Mouse (Mus musculus): Measurements from ENCODE around the gene Zmynd8. TPM values are rescaled to one million over a fixed set of nuclear protein-coding genes. Genes with fewer than 3 reads are reported as not detected.

Gene Zmynd8
- polyA plus RNA-seq, 1 experiment: 237 TPM

DNA sequence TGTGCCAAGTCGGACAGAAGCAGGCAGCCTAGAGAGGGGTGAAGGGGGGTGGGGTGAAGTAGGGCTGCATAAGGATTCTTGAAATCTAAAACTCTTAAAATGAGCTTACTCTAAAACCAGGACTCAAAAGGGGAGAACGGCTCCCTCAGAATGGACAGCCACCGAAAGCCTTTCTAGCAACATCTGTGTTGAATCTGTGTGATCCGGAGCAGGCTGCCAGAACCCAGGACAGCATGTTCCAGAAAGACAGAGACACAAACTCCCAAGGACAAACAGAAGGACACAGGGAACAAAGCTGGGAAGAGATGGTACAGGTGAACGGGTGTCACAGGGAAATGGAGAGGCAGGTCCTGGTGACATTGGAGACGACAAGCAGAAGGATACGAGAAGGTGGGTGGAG lies 25.6 kb downstream of the Zmynd8 start:
- H3K27ac ChIP-seq (ENCODE audit: insufficient read depth, low read length): peak overlapping the region; percentile 78

DNA sequence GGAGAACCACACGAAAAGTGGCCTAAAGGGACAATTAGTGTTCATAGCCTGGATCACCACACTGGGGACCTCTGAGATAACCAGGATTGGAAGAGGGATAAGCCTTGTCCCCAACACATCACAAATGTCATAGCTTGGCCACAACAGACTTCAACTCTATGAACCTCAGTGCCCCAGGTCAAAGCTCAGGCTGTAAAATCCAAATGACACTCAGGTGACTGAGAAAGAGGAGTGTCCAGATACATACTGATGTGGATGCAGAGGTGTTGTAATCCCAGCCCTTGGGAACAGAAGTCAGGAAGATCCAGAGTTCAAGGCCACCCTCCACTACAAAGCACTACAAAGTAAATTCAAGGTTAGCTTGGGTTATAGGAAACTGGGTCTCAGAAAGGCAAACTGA lies 29.6 kb downstream of the Zmynd8 start:
- Histone ChIP-seq H3K4me3 (ENCODE audit: low read depth, low read length) (no peak overlapping the region), H3K9me3 (replicated peaks; ENCODE audit: control insufficient read depth, insufficient read depth, low read length, poor library complexity, severe bottlenecking) (no peaks in the 10 kb centered on the region), H3K4me1 (ENCODE audit: control insufficient read depth, insufficient read depth, low read length) (peaks cover 12% of the 10 kb centered on the region), H3K9ac (ENCODE audit: low read depth, poor library complexity, severe bottlenecking) (no peak overlapping the region), H3K36me3 (ENCODE audit: control insufficient read depth, insufficient read depth, low read length, poor library complexity, severe bottlenecking) (peaks cover 4% of the 10 kb centered on the region; the same call in 1 of the 2 replicates), H3K27me3 (ENCODE audit: control insufficient read depth, insufficient read depth, low read length, poor library complexity, severe bottlenecking) (no peaks in the 10 kb centered on the region), H3K27ac (ENCODE audit: insufficient read depth, low read length) (peak overlapping the region; percentile 72)
- TF ChIP-seq CTCF (IDR thresholded peaks at IDR 0.05; ENCODE audit: low read depth, low read length): no peak
- no peak for TF ChIP-seq EP300 (IDR thresholded peaks at IDR 0.05; ENCODE audit: insufficient read depth, low read depth, low read length)
- TF ChIP-seq POLR2A (IDR thresholded peaks at IDR 0.05; ENCODE audit: insufficient read depth, low read length): no peak

More for the DNA sequence above, 25.6 kb downstream of the Zmynd8 start:
- no peak overlapping the region for H3K9ac ChIP-seq (ENCODE audit: low read depth, poor library complexity, severe bottlenecking)
- peaks cover 22% of the 10 kb centered on the region for H3K4me1 ChIP-seq (ENCODE audit: control insufficient read depth, insufficient read depth, low read length)
- no peak overlapping the region for H3K4me3 ChIP-seq (ENCODE audit: low read depth, low read length)
- H3K36me3 ChIP-seq (ENCODE audit: control insufficient read depth, insufficient read depth, low read length, poor library complexity, severe bottlenecking): peaks cover 4% of the 10 kb centered on the region; the same call in 1 of the 2 replicates
- H3K9me3 ChIP-seq (replicated peaks; ENCODE audit: control insufficient read depth, insufficient read depth, low read length, poor library complexity, severe bottlenecking): no peaks in the 10 kb centered on the region
- no peaks in the 10 kb centered on the region for H3K27me3 ChIP-seq (ENCODE audit: control insufficient read depth, insufficient read depth, low read length, poor library complexity, severe bottlenecking)
- TF ChIP-seq EP300 (IDR thresholded peaks at IDR 0.05; ENCODE audit: insufficient read depth, low read depth, low read length) (no peak), CTCF (IDR thresholded peaks at IDR 0.05; ENCODE audit: low read depth, low read length) (no peak), POLR2A (IDR thresholded peaks at IDR 0.05; ENCODE audit: insufficient read depth, low read length) (no peak)

DNA sequence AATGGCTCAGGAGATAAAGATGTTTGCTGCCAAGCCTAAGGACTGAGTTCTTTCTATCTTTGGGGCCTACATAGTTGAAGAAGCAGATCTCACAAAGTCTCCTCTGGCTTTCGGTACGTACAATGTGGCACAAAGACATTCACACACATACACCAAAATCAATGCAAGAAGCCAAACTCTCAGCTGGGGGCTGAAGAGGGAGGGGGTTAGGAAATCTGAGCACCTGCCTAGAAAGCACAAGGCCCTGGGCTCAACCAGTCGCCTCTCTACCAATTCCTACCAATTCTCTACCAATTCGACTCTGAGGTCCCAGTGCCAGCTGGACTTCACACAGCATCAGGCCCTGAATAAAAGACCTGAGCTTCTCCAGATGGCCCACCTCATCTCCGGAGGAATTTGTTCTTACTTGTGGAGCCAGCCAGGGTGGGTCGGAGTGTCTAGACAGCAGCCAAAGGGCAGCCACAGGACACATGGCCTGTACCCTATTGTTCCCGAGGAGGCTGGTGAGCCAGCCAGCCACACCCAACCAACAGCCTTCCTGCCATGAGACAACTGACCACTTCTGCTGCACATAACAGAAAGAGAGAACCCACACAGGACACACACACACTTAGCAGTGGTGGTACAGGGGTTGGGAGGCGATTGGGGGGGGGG lies 30.2 kb downstream of the Zmynd8 start:
- peaks cover 9% of the 10 kb centered on the region for H3K4me1 ChIP-seq (ENCODE audit: control insufficient read depth, insufficient read depth, low read length)
- H3K4me3 ChIP-seq (ENCODE audit: low read depth, low read length): no peak overlapping the region
- H3K9ac ChIP-seq (ENCODE audit: low read depth, poor library complexity, severe bottlenecking): no peak overlapping the region

DNA sequence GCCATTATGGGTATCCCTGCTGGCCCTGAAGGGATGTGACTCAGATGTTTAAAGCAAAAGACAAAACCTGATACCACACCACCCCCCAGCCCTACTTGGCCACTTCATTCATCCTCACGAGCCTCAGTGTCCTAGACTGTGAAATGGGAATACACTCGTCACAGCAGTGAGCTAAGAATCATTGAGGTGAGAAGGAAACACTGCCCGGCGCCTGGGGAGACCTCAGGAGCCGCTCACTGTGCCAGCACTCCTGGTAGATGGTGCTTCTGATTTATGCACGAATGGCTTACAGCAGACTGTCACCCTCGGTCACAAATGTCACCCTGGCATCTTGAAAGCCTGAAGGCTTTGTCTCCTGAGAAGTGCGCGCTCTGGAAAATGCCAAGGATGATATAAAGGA lies 31.3 kb downstream of the Zmynd8 start:
- Histone ChIP-seq H3K27me3 (ENCODE audit: control insufficient read depth, insufficient read depth, low read length, poor library complexity, severe bottlenecking) (no peaks in the 10 kb centered on the region), H3K4me1 (ENCODE audit: control insufficient read depth, insufficient read depth, low read length) (peaks cover 5% of the 10 kb centered on the region), H3K4me3 (ENCODE audit: low read depth, low read length) (no peak overlapping the region), H3K9me3 (replicated peaks; ENCODE audit: control insufficient read depth, insufficient read depth, low read length, poor library complexity, severe bottlenecking) (no peaks in the 10 kb centered on the region), H3K27ac (ENCODE audit: insufficient read depth, low read length) (0 out of 2 replicates have a peak overlapping the region, but pooled peaks have one; percentile 73), H3K9ac (ENCODE audit: low read depth, poor library complexity, severe bottlenecking) (no peak overlapping the region), H3K36me3 (ENCODE audit: control insufficient read depth, insufficient read depth, low read length, poor library complexity, severe bottlenecking) (peaks cover 4% of the 10 kb centered on the region; the same call in 1 of the 2 replicates)
- no peak for TF ChIP-seq EP300 (IDR thresholded peaks at IDR 0.05; ENCODE audit: insufficient read depth, low read depth, low read length)
- no peak for TF ChIP-seq POLR2A (IDR thresholded peaks at IDR 0.05; ENCODE audit: insufficient read depth, low read length)
- TF ChIP-seq CTCF (IDR thresholded peaks at IDR 0.05; ENCODE audit: low read depth, low read length): no peak

More for the DNA sequence above, 30.2 kb downstream of the Zmynd8 start:
- Histone ChIP-seq H3K27ac (ENCODE audit: insufficient read depth, low read length) (peak overlapping the region; percentile 73), H3K36me3 (ENCODE audit: control insufficient read depth, insufficient read depth, low read length, poor library complexity, severe bottlenecking) (peaks cover 4% of the 10 kb centered on the region; the same call in 1 of the 2 replicates), H3K9me3 (replicated peaks; ENCODE audit: control insufficient read depth, insufficient read depth, low read length, poor library complexity, severe bottlenecking) (no peaks in the 10 kb centered on the region), H3K27me3 (ENCODE audit: control insufficient read depth, insufficient read depth, low read length, poor library complexity, severe bottlenecking) (no peaks in the 10 kb centered on the region)
- TF ChIP-seq POLR2A (IDR thresholded peaks at IDR 0.05; ENCODE audit: insufficient read depth, low read length): no peak
- TF ChIP-seq EP300 (IDR thresholded peaks at IDR 0.05; ENCODE audit: insufficient read depth, low read depth, low read length): peak; percentile 92
- TF ChIP-seq CTCF (IDR thresholded peaks at IDR 0.05; ENCODE audit: low read depth, low read length): no peak

DNA sequence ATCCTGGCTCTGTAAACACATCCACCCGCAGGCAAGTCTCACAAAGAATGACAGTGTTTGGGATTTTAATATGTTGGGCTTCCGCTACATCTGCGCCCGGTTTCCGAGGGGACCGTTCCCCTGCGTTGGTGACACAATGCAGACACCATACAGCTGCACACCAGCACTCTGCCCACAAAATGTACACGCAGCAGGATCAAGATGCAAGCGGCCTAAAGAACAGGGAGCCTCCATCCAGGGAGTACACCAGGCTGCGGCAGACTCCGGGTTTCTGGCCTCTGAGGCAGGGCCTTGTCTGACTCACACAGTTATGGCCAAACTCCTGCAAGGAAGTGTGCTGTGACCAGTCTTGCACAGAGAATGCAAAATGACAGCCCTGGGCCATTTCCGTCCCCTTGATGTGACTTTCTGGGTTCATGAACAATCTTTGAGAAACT lies 31.8 kb downstream of the Zmynd8 start:
- Histone ChIP-seq H3K27me3 (ENCODE audit: control insufficient read depth, insufficient read depth, low read length, poor library complexity, severe bottlenecking) (no peaks in the 10 kb centered on the region), H3K36me3 (ENCODE audit: control insufficient read depth, insufficient read depth, low read length, poor library complexity, severe bottlenecking) (peaks cover 4% of the 10 kb centered on the region; the same call in 1 of the 2 replicates), H3K27ac (ENCODE audit: insufficient read depth, low read length) (peak overlapping the region; percentile 55; the same call in 1 of the 2 replicates), H3K4me3 (ENCODE audit: low read depth, low read length) (no peak overlapping the region), H3K9me3 (replicated peaks; ENCODE audit: control insufficient read depth, insufficient read depth, low read length, poor library complexity, severe bottlenecking) (no peaks in the 10 kb centered on the region), H3K4me1 (ENCODE audit: control insufficient read depth, insufficient read depth, low read length) (peaks cover 5% of the 10 kb centered on the region), H3K9ac (ENCODE audit: low read depth, poor library complexity, severe bottlenecking) (no peak overlapping the region)
- no peak for TF ChIP-seq POLR2A (IDR thresholded peaks at IDR 0.05; ENCODE audit: insufficient read depth, low read length)
- no peak for TF ChIP-seq CTCF (IDR thresholded peaks at IDR 0.05; ENCODE audit: low read depth, low read length)
- TF ChIP-seq EP300 (IDR thresholded peaks at IDR 0.05; ENCODE audit: insufficient read depth, low read depth, low read length): no peak

DNA sequence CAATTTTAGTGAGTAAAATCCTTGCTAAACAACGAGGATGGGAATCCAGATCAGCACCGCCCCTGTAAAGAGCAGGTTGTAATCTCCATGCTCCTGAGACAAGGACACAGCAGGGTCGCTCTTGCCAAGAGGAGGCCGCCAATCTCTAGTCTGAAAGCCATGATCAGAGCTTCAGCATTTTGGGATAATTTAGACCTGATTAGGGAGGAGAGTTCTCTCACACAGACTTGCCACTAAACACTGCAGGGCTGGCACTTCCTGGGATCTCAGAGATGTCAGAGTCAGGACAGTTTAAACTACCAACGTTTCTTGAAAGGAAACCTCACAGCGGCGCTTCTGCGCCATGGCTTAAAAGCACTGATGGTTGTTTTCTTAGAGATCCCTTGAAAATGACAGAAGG lies 32.4 kb downstream of the Zmynd8 start:
- Histone ChIP-seq H3K27me3 (ENCODE audit: control insufficient read depth, insufficient read depth, low read length, poor library complexity, severe bottlenecking) (no peaks in the 10 kb centered on the region), H3K36me3 (ENCODE audit: control insufficient read depth, insufficient read depth, low read length, poor library complexity, severe bottlenecking) (peaks cover 4% of the 10 kb centered on the region; the same call in 1 of the 2 replicates), H3K4me3 (ENCODE audit: low read depth, low read length) (no peak overlapping the region), H3K9me3 (replicated peaks; ENCODE audit: control insufficient read depth, insufficient read depth, low read length, poor library complexity, severe bottlenecking) (no peaks in the 10 kb centered on the region), H3K27ac (ENCODE audit: insufficient read depth, low read length) (0 out of 2 replicates have a peak overlapping the region, but pooled peaks have one; percentile 17), H3K4me1 (ENCODE audit: control insufficient read depth, insufficient read depth, low read length) (peaks cover 5% of the 10 kb centered on the region), H3K9ac (ENCODE audit: low read depth, poor library complexity, severe bottlenecking) (no peak overlapping the region)
- TF ChIP-seq CTCF (IDR thresholded peaks at IDR 0.05; ENCODE audit: low read depth, low read length) (no peak), POLR2A (IDR thresholded peaks at IDR 0.05; ENCODE audit: insufficient read depth, low read length) (no peak), EP300 (IDR thresholded peaks at IDR 0.05; ENCODE audit: insufficient read depth, low read depth, low read length) (no peak)
